Mouse (Mus musculus): Measurements from ENCODE around the gene Bdnf. TPM values are rescaled to one million over a fixed set of nuclear protein-coding genes. Genes with fewer than 3 reads are reported as not detected.

Gene Bdnf
- polyA plus RNA-seq, 1 experiment from 2014 or later: 3.0 TPM

DNA sequence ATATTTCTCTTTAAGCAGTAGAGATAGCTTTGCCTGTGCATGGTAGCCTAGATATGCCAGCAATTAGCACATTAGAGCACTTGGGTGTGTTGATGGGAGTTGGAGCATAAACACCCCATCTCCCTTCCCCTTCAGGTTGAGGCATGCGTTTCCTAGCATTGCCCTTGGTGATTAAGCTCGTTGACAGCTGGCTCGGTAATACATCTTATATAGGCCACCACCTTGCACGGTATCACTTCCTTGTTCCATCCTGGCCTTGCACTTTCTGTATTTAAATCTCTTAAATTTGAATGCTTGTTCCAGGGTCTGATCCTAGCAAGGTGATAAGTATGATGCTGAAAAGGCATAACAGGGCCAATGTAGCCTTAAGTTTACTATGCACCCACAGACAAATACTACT is 74.3 kb downstream of the Bdnf start:
- WGBS: 86% methylated on average over 4 of the region's 4 CpGs
- no peak for ATAC-seq
- H3K4me3 ChIP-seq (replicated peaks; ENCODE audit: low read length): no peak overlapping the region

GRCm38 (mm10) chr2:109749964-109750363 is 75.5 kb downstream of the Bdnf start:
- Histone ChIP-seq H3K4me2 (ENCODE audit: low read length) (no peak overlapping the region), H3K36me3 (ENCODE audit: control insufficient read depth, insufficient read depth) (no peaks in the 10 kb centered on the region), H3K4me3 (replicated peaks; ENCODE audit: low read length) (no peak overlapping the region), H3K4me1 (replicated peaks; ENCODE audit: control insufficient read depth, insufficient read depth, low read length) (no peaks in the 10 kb centered on the region), H3K9ac (replicated peaks; ENCODE audit: low read depth, low read length) (no peak overlapping the region), H3K27me3 (replicated peaks; ENCODE audit: control insufficient read depth, insufficient read depth, low read length) (no peaks in the 10 kb centered on the region), H3K27ac (ENCODE audit: low read length) (no peak overlapping the region), H3K9me3 (ENCODE audit: control insufficient read depth, low read length) (no peaks in the 10 kb centered on the region)
- no peak for ATAC-seq

More for the DNA sequence above, 74.3 kb downstream of the Bdnf start:
- Histone ChIP-seq H3K9ac (replicated peaks; ENCODE audit: low read depth, low read length) (no peak overlapping the region), H3K4me2 (ENCODE audit: low read length) (no peak overlapping the region), H3K27ac (ENCODE audit: low read length) (no peak overlapping the region), H3K4me1 (replicated peaks; ENCODE audit: control insufficient read depth, insufficient read depth, low read length) (peaks cover 1% of the 10 kb centered on the region; the same call in 1 of the 2 replicates), H3K27me3 (replicated peaks; ENCODE audit: control insufficient read depth, insufficient read depth, low read length) (no peaks in the 10 kb centered on the region), H3K9me3 (ENCODE audit: control insufficient read depth, low read length) (no peaks in the 10 kb centered on the region), H3K36me3 (ENCODE audit: control insufficient read depth, insufficient read depth) (no peaks in the 10 kb centered on the region)

- H3K4me2 ChIP-seq (ENCODE audit: low read length): no peak overlapping the region
- H3K36me3 ChIP-seq (ENCODE audit: control insufficient read depth, insufficient read depth): no peaks in the 10 kb centered on the region
- no peak overlapping the region for H3K9ac ChIP-seq (replicated peaks; ENCODE audit: low read depth, low read length)
- H3K27ac ChIP-seq (ENCODE audit: low read length): no peak overlapping the region
- H3K9me3 ChIP-seq (ENCODE audit: control insufficient read depth, low read length): no peaks in the 10 kb centered on the region
- no peaks in the 10 kb centered on the region for H3K27me3 ChIP-seq (replicated peaks; ENCODE audit: control insufficient read depth, insufficient read depth, low read length)
- H3K4me3 ChIP-seq (replicated peaks; ENCODE audit: low read length): no peak overlapping the region
- ATAC-seq: no peak
- WGBS: 61% methylated on average over 1 of the region's 1 CpGs
- no peaks in the 10 kb centered on the region for H3K4me1 ChIP-seq (replicated peaks; ENCODE audit: control insufficient read depth, insufficient read depth, low read length)
Measured at GRCm38 (mm10) chr2:109750484-109750883, 76.0 kb downstream of the Bdnf start.

DNA sequence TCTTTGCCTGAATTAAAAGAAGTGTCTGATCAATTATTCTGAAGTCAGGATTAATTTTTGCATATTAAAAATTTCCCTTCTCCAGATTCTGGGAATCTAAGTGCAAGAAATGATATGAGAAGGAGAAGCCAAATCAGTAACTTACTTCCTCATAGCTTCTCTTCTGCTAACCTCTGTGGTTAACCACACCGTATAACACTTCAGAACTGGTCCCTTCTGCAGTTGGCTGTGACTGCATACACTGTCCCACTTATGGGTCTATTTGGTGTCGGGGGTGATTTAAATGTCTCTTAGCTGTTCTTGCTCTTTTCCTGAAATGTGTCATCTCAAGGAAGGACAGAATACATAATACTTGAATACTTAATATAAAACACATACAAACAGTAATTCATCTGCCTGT is 81.8 kb downstream of the Bdnf start:
- H3K9ac ChIP-seq (replicated peaks; ENCODE audit: low read depth, low read length): no peak overlapping the region
- ATAC-seq: no peak
- WGBS: 96% methylated on average over 2 of the region's 2 CpGs
- H3K4me3 ChIP-seq (replicated peaks; ENCODE audit: low read length): no peak overlapping the region
- H3K4me1 ChIP-seq (replicated peaks; ENCODE audit: control insufficient read depth, insufficient read depth, low read length): no peaks in the 10 kb centered on the region
- H3K36me3 ChIP-seq (ENCODE audit: control insufficient read depth, insufficient read depth): no peaks in the 10 kb centered on the region
- no peaks in the 10 kb centered on the region for H3K27me3 ChIP-seq (replicated peaks; ENCODE audit: control insufficient read depth, insufficient read depth, low read length)
- H3K4me2 ChIP-seq (ENCODE audit: low read length): no peak overlapping the region
- no peak overlapping the region for H3K27ac ChIP-seq (ENCODE audit: low read length)
- H3K9me3 ChIP-seq (ENCODE audit: control insufficient read depth, low read length): no peaks in the 10 kb centered on the region

- H3K36me3 ChIP-seq (ENCODE audit: control insufficient read depth, insufficient read depth): no peaks in the 10 kb centered on the region
- no peak overlapping the region for H3K4me3 ChIP-seq (replicated peaks; ENCODE audit: low read length)
- no peaks in the 10 kb centered on the region for H3K9me3 ChIP-seq (ENCODE audit: control insufficient read depth, low read length)
- 89% methylated on average over 2 of the region's 2 CpGs for WGBS
- H3K4me2 ChIP-seq (ENCODE audit: low read length): no peak overlapping the region
- no peaks in the 10 kb centered on the region for H3K27me3 ChIP-seq (replicated peaks; ENCODE audit: control insufficient read depth, insufficient read depth, low read length)
- ATAC-seq: no peak
- no peak overlapping the region for H3K9ac ChIP-seq (replicated peaks; ENCODE audit: low read depth, low read length)
- H3K27ac ChIP-seq (ENCODE audit: low read length): no peak overlapping the region
- H3K4me1 ChIP-seq (replicated peaks; ENCODE audit: control insufficient read depth, insufficient read depth, low read length): no peaks in the 10 kb centered on the region
Measured at GRCm38 (mm10) chr2:109766772-109767171, 92.3 kb downstream of the Bdnf start.

- ATAC-seq: no peak
- Histone ChIP-seq H3K4me1 (replicated peaks; ENCODE audit: control insufficient read depth, insufficient read depth, low read length) (no peaks in the 10 kb centered on the region), H3K27ac (ENCODE audit: low read length) (no peak overlapping the region), H3K27me3 (replicated peaks; ENCODE audit: control insufficient read depth, insufficient read depth, low read length) (no peaks in the 10 kb centered on the region), H3K36me3 (ENCODE audit: control insufficient read depth, insufficient read depth) (no peaks in the 10 kb centered on the region), H3K4me3 (replicated peaks; ENCODE audit: low read length) (no peak overlapping the region), H3K9me3 (ENCODE audit: control insufficient read depth, low read length) (no peaks in the 10 kb centered on the region), H3K9ac (replicated peaks; ENCODE audit: low read depth, low read length) (no peak overlapping the region), H3K4me2 (ENCODE audit: low read length) (no peak overlapping the region)
- 82% methylated on average over 3 of the region's 3 CpGs for WGBS
Measured at GRCm38 (mm10) chr2:109768814-109769213, 94.3 kb downstream of the Bdnf start.

DNA sequence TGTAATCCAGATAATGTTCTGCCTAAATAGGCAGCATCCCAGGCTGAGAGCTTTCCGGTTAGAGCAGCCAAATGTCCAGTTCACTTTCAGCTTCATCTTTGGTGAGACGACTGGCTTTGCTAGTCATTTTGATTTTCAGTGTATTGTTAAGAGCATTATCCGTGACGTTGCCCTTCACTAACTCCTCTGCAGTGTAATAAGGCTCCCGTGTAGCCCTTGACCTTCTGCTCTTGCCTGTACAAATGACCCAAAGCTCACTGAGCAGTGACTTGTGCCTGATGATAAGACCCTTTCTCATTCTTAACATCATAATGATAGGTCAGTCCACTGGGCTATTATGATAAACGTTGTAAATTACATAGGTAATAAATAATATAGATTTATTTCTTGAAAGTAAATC is 101.9 kb downstream of the Bdnf start:
- H3K27ac ChIP-seq (ENCODE audit: low read length): no peak overlapping the region
- H3K36me3 ChIP-seq (ENCODE audit: control insufficient read depth, insufficient read depth): no peaks in the 10 kb centered on the region
- no peak for ATAC-seq
- H3K9me3 ChIP-seq (ENCODE audit: control insufficient read depth, low read length): no peaks in the 10 kb centered on the region
- H3K4me3 ChIP-seq (replicated peaks; ENCODE audit: low read length): no peak overlapping the region
- 75% methylated on average over 6 of the region's 6 CpGs for WGBS
- H3K27me3 ChIP-seq (replicated peaks; ENCODE audit: control insufficient read depth, insufficient read depth, low read length): no peaks in the 10 kb centered on the region
- no peak overlapping the region for H3K9ac ChIP-seq (replicated peaks; ENCODE audit: low read depth, low read length)
- no peak overlapping the region for H3K4me2 ChIP-seq (ENCODE audit: low read length)
- no peaks in the 10 kb centered on the region for H3K4me1 ChIP-seq (replicated peaks; ENCODE audit: control insufficient read depth, insufficient read depth, low read length)

Other genes starting within 250 kb of the Bdnf start
- 207 and 223 TPM in 2 replicates for gene Lin7c, start 216.2 kb downstream of the Bdnf start, polyA plus RNA-seq (2015; fragmentation: Nextera tagmentation; extraction: Ambion mirVana)
- gene Lgr4, start 242.9 kb downstream of the Bdnf start, polyA plus RNA-seq (2015; fragmentation: Nextera tagmentation; extraction: Ambion mirVana): 2.7 and 3.6 TPM in 2 replicates

Measured in forebrain, embryonic 16.5 days (tissue).